Mouse (Mus musculus): ENCODE measurements around the gene Il6ra.

GRCm38 (mm10) chr3:89845814-89846213 is 67.2 kb downstream of the Il6ra start:
- no peak for TF ChIP-seq CTCF (IDR thresholded peaks at IDR 0.05; ENCODE audit: low read depth)
- no peak for TF ChIP-seq EP300 (IDR thresholded peaks at IDR 0.05; ENCODE audit: low read depth)
